Mouse (Mus musculus): ENCODE results near the gene Ghrh. TPM values are rescaled to one million over a fixed set of nuclear protein-coding genes. Genes with fewer than 3 reads are reported as not detected.

The Ghrh gene
- total and polyA plus RNA-seq, 3 experiments: not detected

DNA sequence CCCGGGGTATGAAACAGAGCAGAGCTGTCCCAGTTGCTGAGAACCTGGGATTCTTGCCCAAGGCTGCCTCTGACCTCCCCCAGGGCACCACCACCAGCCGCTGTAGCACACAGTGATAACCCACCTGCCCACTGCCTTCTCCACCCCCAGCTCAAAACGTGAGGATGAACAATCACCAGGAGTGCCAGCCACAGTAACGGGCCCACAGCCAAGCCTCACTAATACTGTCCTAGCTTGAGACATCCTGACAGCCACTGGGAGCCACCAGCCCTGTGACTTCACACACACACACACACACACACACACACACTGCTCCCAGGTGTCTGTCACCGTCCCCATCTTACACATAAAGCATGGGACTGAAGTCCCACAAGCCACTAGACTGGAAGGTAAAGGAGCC lies 48.1 kb upstream of the Ghrh start:
- no peak overlapping the region for H3K27ac ChIP-seq (ENCODE audit: control insufficient read depth, low read depth, low read length)
- H3K4me1 ChIP-seq (ENCODE audit: control insufficient read depth in 1 of 2, insufficient read depth in 2 of 2, low read length in 2 of 2): no peaks in the 10 kb centered on the region
- TF ChIP-seq UBTF (IDR thresholded peaks at IDR 0.05; ENCODE audit: borderline replicate concordance, insufficient read depth, low read depth, low read length) (no peak), POLR2A (IDR thresholded peaks at IDR 0.05; ENCODE audit: control insufficient read depth in 1 of 2, insufficient read depth in 1 of 2, low read depth in 1 of 2, low read length in 2 of 2, poor library complexity in 1 of 2) (no peak), GABPA (IDR thresholded peaks at IDR 0.05; ENCODE audit: low read depth, low read length) (no peak), CTCF (IDR thresholded peaks at IDR 0.05 in 2 of 3, conservative IDR thresholded peaks at IDR 0.05 in 1 of 3; ENCODE audit: control insufficient read depth in 1 of 3, insufficient read depth in 1 of 3, low read depth in 2 of 3, low read length in 3 of 3, poor library complexity in 1 of 3, severe bottlenecking in 1 of 3) (no peak), USF1 (IDR thresholded peaks at IDR 0.05; ENCODE audit: low read depth, low read length) (no peak), MYB (IDR thresholded peaks at IDR 0.05; ENCODE audit: low read depth, low read length) (no peak), MEF2A (IDR thresholded peaks at IDR 0.05; ENCODE audit: extremely low read depth, insufficient replicate concordance, low read depth, low read length, poor library complexity, severe bottlenecking) (no peak), SIN3A (IDR thresholded peaks at IDR 0.05; ENCODE audit: low read length) (no peak), MAFK (IDR thresholded peaks at IDR 0.05; ENCODE audit: borderline replicate concordance, low read depth, low read length) (no peak), TBP (IDR thresholded peaks at IDR 0.05; ENCODE audit: low read depth, low read length) (no peak)
- no peak overlapping the region for H3K9ac ChIP-seq (ENCODE audit: control insufficient read depth, low read depth, low read length, poor library complexity, severe bottlenecking)
- H3K9me3 ChIP-seq (replicated peaks; ENCODE audit: insufficient read depth, low read length): no peaks in the 10 kb centered on the region
- no peak overlapping the region for H3K4me3 ChIP-seq (ENCODE audit: control insufficient read depth in 1 of 2, insufficient read depth in 1 of 2, low read depth in 2 of 2, low read length in 2 of 2)
- H3K27me3 ChIP-seq (ENCODE audit: control insufficient read depth in 1 of 2, insufficient read depth in 2 of 2, low read length in 2 of 2): no peaks in the 10 kb centered on the region
- no peak for DNase-seq (ENCODE audit: low read depth, low spot score)
- no peaks in the 10 kb centered on the region for H3K79me2 ChIP-seq (ENCODE audit: control insufficient read depth, insufficient read depth, low read length, poor library complexity)
- H3K36me3 ChIP-seq (ENCODE audit: control insufficient read depth in 1 of 2, insufficient read depth in 2 of 2, low read length in 2 of 2): peaks cover 0 to 2% of the 10 kb centered on the region in 2 experiments; a peak in 2 of 4 replicates

DNA sequence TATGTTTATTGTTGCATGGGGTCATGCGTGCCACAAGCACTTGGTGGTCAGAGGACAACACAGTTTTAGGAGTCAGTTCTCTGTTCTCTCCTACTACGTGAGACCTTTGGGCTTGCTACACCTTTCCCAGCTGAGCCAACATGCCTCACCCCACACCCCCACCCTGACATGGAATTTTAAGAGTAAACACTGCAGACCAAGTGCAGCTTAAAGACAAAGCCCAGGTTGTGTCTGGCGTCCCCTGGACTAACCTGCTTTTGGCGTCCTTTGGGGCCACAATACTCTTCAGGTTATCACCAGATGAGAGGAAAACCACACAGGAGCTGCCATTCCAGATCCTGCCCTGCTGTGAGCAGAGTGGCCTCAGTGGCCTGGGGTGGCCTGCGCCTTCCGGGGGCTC lies 47.6 kb upstream of the Ghrh start:
- Histone ChIP-seq H3K36me3 (ENCODE audit: control insufficient read depth in 1 of 2, insufficient read depth in 2 of 2, low read length in 2 of 2) (peaks cover 0 to 2% of the 10 kb centered on the region in 2 experiments; a peak in 2 of 4 replicates), H3K9me3 (replicated peaks; ENCODE audit: insufficient read depth, low read length) (no peaks in the 10 kb centered on the region)
- DNase-seq (ENCODE audit: low read depth, low spot score): no peak

DNA sequence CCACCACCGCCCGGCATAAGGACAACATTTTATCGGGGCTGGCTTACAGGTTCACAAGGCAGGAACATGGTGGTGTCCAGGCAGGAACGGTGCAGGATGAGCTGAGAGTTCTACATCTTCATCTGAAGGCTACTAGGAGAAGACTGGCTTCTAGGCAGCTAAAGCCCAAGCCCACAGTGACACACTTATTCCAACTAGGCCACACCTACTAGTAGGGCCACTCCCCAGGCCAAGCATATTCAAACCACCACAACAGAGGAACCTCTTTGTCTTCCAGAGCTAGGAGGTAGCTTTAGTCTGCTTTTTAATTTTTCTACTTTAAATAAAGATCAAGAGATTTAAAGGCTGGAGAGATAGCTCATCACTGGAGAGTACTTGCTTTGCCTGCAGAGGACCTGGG lies 46.2 kb upstream of the Ghrh start:
- Histone ChIP-seq H3K27me3 (ENCODE audit: control insufficient read depth in 1 of 2, insufficient read depth in 2 of 2, low read length in 2 of 2) (no peaks in the 10 kb centered on the region), H3K79me2 (ENCODE audit: control insufficient read depth, insufficient read depth, low read length, poor library complexity) (no peaks in the 10 kb centered on the region), H3K27ac (ENCODE audit: control insufficient read depth, low read depth, low read length) (no peak overlapping the region), H3K9ac (ENCODE audit: control insufficient read depth, low read depth, low read length, poor library complexity, severe bottlenecking) (no peak overlapping the region), H3K36me3 (ENCODE audit: control insufficient read depth in 1 of 2, insufficient read depth in 2 of 2, low read length in 2 of 2) (peaks cover 0 to 2% of the 10 kb centered on the region in 2 experiments; a peak in 2 of 4 replicates), H3K4me1 (ENCODE audit: control insufficient read depth in 1 of 2, insufficient read depth in 2 of 2, low read length in 2 of 2) (no peaks in the 10 kb centered on the region; a peak in 1 of 4 replicates), H3K4me3 (ENCODE audit: control insufficient read depth in 1 of 2, insufficient read depth in 1 of 2, low read depth in 2 of 2, low read length in 2 of 2) (no peak overlapping the region), H3K9me3 (replicated peaks; ENCODE audit: insufficient read depth, low read length) (no peaks in the 10 kb centered on the region)
- TF ChIP-seq ZMIZ1 (IDR thresholded peaks at IDR 0.05; ENCODE audit: low read depth, low read length) (no peak), ZKSCAN1 (IDR thresholded peaks at IDR 0.05; ENCODE audit: low read depth, low read length) (no peak), TBP (IDR thresholded peaks at IDR 0.05; ENCODE audit: low read depth, low read length) (no peak), SMC3 (IDR thresholded peaks at IDR 0.05; ENCODE audit: low read depth, low read length) (no peak), KAT2A (conservative IDR thresholded peaks at IDR 0.05; ENCODE audit: low read depth, low read length) (no peak), MXI1 (IDR thresholded peaks at IDR 0.05; ENCODE audit: low read depth, low read length) (no peak), MEF2A (IDR thresholded peaks at IDR 0.05; ENCODE audit: extremely low read depth, insufficient replicate concordance, low read depth, low read length, poor library complexity, severe bottlenecking) (no peak), GABPA (IDR thresholded peaks at IDR 0.05; ENCODE audit: low read depth, low read length) (no peak), BHLHE40 (IDR thresholded peaks at IDR 0.05; ENCODE audit: borderline replicate concordance, low read depth, low read length) (no peak), MAX (IDR thresholded peaks at IDR 0.05; ENCODE audit: low read length) (no peak), RAD21 (IDR thresholded peaks at IDR 0.05; ENCODE audit: low read depth, low read length) (no peak), TAL1 (IDR thresholded peaks at IDR 0.05; ENCODE audit: low read length) (no peak), NELFE (IDR thresholded peaks at IDR 0.05; ENCODE audit: low read depth, low read length) (no peak), USF1 (IDR thresholded peaks at IDR 0.05; ENCODE audit: low read depth, low read length) (no peak)
- no peak for DNase-seq (ENCODE audit: low read depth, low spot score)

More for the DNA sequence above, 47.6 kb upstream of the Ghrh start:
- TF ChIP-seq TCF12 (IDR thresholded peaks at IDR 0.05; ENCODE audit: low read depth, low read length) (no peak), ETS1 (IDR thresholded peaks at IDR 0.05; ENCODE audit: low read depth, low read length) (no peak), ELF1 (IDR thresholded peaks at IDR 0.05; ENCODE audit: low read depth, low read length) (no peak), JUND (IDR thresholded peaks at IDR 0.05; ENCODE audit: low read depth, low read length) (no peak), USF2 (IDR thresholded peaks at IDR 0.05; ENCODE audit: borderline replicate concordance in 1 of 2, insufficient read depth in 1 of 2, low read depth in 1 of 2, low read length in 2 of 2) (no peak), CTCF (IDR thresholded peaks at IDR 0.05 in 2 of 3, conservative IDR thresholded peaks at IDR 0.05 in 1 of 3; ENCODE audit: control insufficient read depth in 1 of 3, insufficient read depth in 1 of 3, low read depth in 2 of 3, low read length in 3 of 3, poor library complexity in 1 of 3, severe bottlenecking in 1 of 3) (no peak)
- Histone ChIP-seq H3K79me2 (ENCODE audit: control insufficient read depth, insufficient read depth, low read length, poor library complexity) (no peaks in the 10 kb centered on the region), H3K9ac (ENCODE audit: control insufficient read depth, low read depth, low read length, poor library complexity, severe bottlenecking) (no peak overlapping the region), H3K27me3 (ENCODE audit: control insufficient read depth in 1 of 2, insufficient read depth in 2 of 2, low read length in 2 of 2) (no peaks in the 10 kb centered on the region), H3K27ac (ENCODE audit: control insufficient read depth, low read depth, low read length) (no peak overlapping the region), H3K4me3 (ENCODE audit: control insufficient read depth in 1 of 2, insufficient read depth in 1 of 2, low read depth in 2 of 2, low read length in 2 of 2) (no peak overlapping the region), H3K4me1 (ENCODE audit: control insufficient read depth in 1 of 2, insufficient read depth in 2 of 2, low read length in 2 of 2) (no peaks in the 10 kb centered on the region)
